Mouse (Mus musculus) erythroblast, embryonic 14.5 days (primary cell): ENCODE data around the gene Susd5. TPM values are rescaled to one million over a fixed set of nuclear protein-coding genes. Genes with fewer than 3 reads are reported as not detected.
"Not testable (repeated sequence)": the region's sequence is repeated elsewhere in the genome, so short reads cannot be mapped to it uniquely, and the experiment has no call there.

ENCODE experiments used
- H3K27me3 ChIP-seq: 2 replicates; pipeline ENCODE4 v1.6.1; 2012; ENCODE audit warnings: inconsistent platforms; ENCODE audit not compliant: control insufficient read depth
- H3K36me3 ChIP-seq: 2 replicates; pipeline ENCODE4 v1.6.1; 2012; ENCODE audit warnings: mild to moderate bottlenecking, inconsistent platforms; ENCODE audit not compliant: control insufficient read depth
- H3K4me1 ChIP-seq: 2 replicates; pipeline ENCODE4 v1.6.1; 2012; ENCODE audit warnings: inconsistent platforms; ENCODE audit not compliant: control insufficient read depth
- H3K4me3 ChIP-seq: replicated peaks from 2 replicates; pipeline ENCODE3; 2012; ENCODE audit warnings: moderate library complexity, mild to moderate bottlenecking, inconsistent platforms
- H3K9me3 ChIP-seq: 2 replicates; pipeline ENCODE4 v1.6.1; 2012; ENCODE audit warnings: low read length, inconsistent platforms, mixed read lengths; ENCODE audit not compliant: control insufficient read depth
- GATA1 ChIP-seq: IDR thresholded peaks from 2 replicates; pipeline ENCODE4 v1.6.1; 2012; ENCODE audit warnings: low read length, inconsistent platforms, mixed read lengths
- TAL1 ChIP-seq: IDR thresholded peaks from 3 replicates; pipeline ENCODE4 v1.6.1; 2012; ENCODE audit warnings: low read length, inconsistent platforms, mixed read lengths
- polyA plus RNA-seq: library from polyadenylated mRNA; stranded (reverse); fragments of >175 nt; gene quantifications from 2 replicates; pipeline ENCODE4 v1.2.3, GENCODE M21; 2012

The Susd5 gene
- polyA plus RNA-seq, 1 experiment = not detected

GRCm38 (mm10) chr9:114094854-114095253, 37.9 kb downstream of the Susd5 start:
- Histone ChIP-seq H3K27me3 (no peaks in the 10 kb centered on the region), H3K36me3 (no peaks in the 10 kb centered on the region), H3K4me3 (no peak overlapping the region), H3K9me3 (no peaks in the 10 kb centered on the region), H3K4me1 (peaks cover 4% of the 10 kb centered on the region)
- TF ChIP-seq TAL1 (no peak), GATA1 (no peak)

GRCm38 (mm10) chr9:114098716-114099302, 41.9 kb downstream of the Susd5 start:
- H3K4me3 ChIP-seq = no peak overlapping the region
- TF ChIP-seq TAL1 = no peak
- no peak for TF ChIP-seq GATA1

DNA sequence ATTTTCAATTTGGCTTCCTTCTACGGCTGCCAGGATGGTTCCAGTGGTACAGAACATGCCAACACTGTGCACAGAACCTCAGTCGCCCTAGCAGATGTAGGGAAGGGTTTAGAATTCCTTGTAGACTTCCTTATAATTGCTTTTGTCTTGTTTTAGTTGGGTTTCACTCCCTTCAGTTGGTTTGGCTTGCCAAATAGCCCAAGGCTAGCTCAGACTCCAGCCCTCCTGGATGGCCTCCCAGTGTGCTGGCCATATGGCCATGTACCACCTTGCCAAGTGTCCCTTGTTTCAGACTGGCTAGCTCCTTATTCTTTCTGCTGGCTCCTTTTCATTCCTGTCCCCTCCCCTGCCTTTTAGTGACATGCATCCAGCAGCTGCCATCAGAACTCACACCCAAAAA, 53.3 kb downstream of the Susd5 start:
- no peaks in the 10 kb centered on the region for H3K4me1 ChIP-seq
- no peak for TF ChIP-seq TAL1
- no peak for TF ChIP-seq GATA1
- H3K4me3 ChIP-seq = no peak overlapping the region
- no peaks in the 10 kb centered on the region for H3K9me3 ChIP-seq
- no peaks in the 10 kb centered on the region for H3K36me3 ChIP-seq
- H3K27me3 ChIP-seq = no peaks in the 10 kb centered on the region

More at GRCm38 (mm10) chr9:114098716-114099302, 41.9 kb downstream of the Susd5 start:
- H3K36me3 ChIP-seq = no peaks in the 10 kb centered on the region
- H3K9me3 ChIP-seq = no peaks in the 10 kb centered on the region
- H3K27me3 ChIP-seq = no peaks in the 10 kb centered on the region
- H3K4me1 ChIP-seq = peaks cover 4% of the 10 kb centered on the region

- Histone ChIP-seq H3K4me3 (no peak overlapping the region), H3K9me3 (no peaks in the 10 kb centered on the region), H3K27me3 (no peaks in the 10 kb centered on the region), H3K4me1 (no peaks in the 10 kb centered on the region), H3K36me3 (no peaks in the 10 kb centered on the region)
- no peak for TF ChIP-seq GATA1
- no peak for TF ChIP-seq TAL1
These were observed 54.2 kb downstream of the Susd5 start for GRCm38 (mm10) chr9:114111161-114111560.

- Histone ChIP-seq H3K9me3 (no peaks in the 10 kb centered on the region), H3K27me3 (no peaks in the 10 kb centered on the region), H3K36me3 (no peaks in the 10 kb centered on the region), H3K4me3 (no peak overlapping the region), H3K4me1 (no peaks in the 10 kb centered on the region)
- TF ChIP-seq TAL1 = no peak
- TF ChIP-seq GATA1 = no peak
These were observed 55.3 kb downstream of the Susd5 start for GRCm38 (mm10) chr9:114112226-114112625.

DNA sequence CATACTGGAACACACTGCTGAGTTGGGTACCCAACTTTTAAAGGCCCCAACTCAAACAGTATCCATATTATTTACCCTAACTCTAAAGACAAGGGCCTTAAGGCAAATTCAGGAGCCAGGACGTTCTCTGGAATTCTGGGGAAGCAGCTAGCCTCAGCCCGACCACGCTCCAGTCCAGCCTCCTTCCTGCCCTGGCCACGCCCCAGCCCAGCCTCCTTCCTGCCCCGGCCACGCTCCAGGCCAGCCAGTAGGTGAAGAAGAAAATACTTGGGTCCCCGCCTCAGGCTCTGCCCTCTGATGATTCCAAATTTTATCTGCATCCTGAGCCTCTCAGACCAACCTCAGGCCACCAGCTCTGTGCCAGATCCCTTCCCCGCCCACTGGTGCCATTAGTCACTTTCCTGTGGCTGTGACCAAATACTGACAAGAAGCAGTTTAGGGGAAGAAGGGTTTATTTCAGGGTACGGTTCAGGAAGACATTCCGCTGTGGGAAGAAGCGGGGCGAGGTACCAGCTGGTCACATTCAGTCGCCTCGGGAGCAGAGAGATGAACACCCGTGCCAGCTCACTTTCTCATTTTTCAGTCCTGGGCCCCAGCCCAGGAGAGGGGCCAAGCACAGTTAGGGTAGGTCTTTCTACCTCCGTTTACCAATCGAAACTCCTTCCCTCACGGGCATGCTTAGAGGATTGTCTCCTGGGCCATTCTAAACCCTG, 57.1 kb downstream of the Susd5 start:
- Histone ChIP-seq H3K9me3 (no peaks in the 10 kb centered on the region), H3K4me3 (no peak overlapping the region), H3K36me3 (no peaks in the 10 kb centered on the region), H3K27me3 (no peaks in the 10 kb centered on the region), H3K4me1 (no peaks in the 10 kb centered on the region)
- TF ChIP-seq GATA1 (no peak), TAL1 (no peak)

DNA sequence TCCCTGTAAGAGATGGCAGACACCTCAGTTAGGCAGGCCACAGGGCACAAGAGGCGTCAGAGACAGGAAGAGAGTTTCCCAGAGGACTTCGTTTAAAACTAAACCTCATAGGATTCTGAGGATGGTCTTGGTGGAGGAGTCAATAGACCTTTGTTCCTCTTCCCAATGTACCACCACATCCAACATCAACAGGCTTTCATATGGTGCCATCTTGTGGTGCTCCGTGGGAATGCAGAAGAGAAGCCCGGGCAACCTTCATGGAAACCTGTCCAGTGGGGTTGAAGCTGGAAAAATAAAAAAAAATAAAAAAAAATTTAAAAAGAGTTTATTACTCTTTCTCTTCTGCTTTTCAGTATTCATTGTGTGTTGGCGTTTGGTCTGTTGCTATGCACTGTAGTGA, 59.7 kb downstream of the Susd5 start:
- not testable (repeated sequence) for H3K4me3 ChIP-seq, H3K36me3 ChIP-seq, H3K4me1 ChIP-seq, H3K9me3 ChIP-seq, H3K27me3 ChIP-seq

GRCm38 (mm10) chr9:114122862-114123261, 65.9 kb downstream of the Susd5 start:
- H3K36me3 ChIP-seq, H3K27me3 ChIP-seq, H3K9me3 ChIP-seq, H3K4me1 ChIP-seq, H3K4me3 ChIP-seq: not testable (repeated sequence)

GRCm38 (mm10) chr9:114129273-114129835, 72.4 kb downstream of the Susd5 start:
- H3K27me3 ChIP-seq, H3K36me3 ChIP-seq, H3K4me1 ChIP-seq, H3K4me3 ChIP-seq, H3K9me3 ChIP-seq: not testable (repeated sequence)

Other genes starting within 250 kb of the Susd5 start
- 7.0 and 7.2 TPM in 2 replicates for gene Ubp1, start 126.2 kb upstream of the Susd5 start, polyA plus RNA-seq
- 0.02 TPM in 1 of 2 replicates, not detected in the other for gene Fbxl2, start 10.9 kb upstream of the Susd5 start, polyA plus RNA-seq